Mouse (Mus musculus): Measurements from ENCODE around the gene Olfr552. TPM values are rescaled to one million over a fixed set of nuclear protein-coding genes. Genes with fewer than 3 reads are reported as not detected.
"Not testable (repeated sequence)": the region's sequence is repeated elsewhere in the genome, so short reads cannot be mapped to it uniquely, and the experiment has no call there.

The Olfr552 gene
- total RNA-seq (2015) (0.10 TPM in 1 of 2 replicates, not detected in the other), total RNA-seq (2017) (not detected in 2 replicates)

GRCm38 (mm10) chr7:102597378-102598031 lies at the start of gene Olfr552:
Gene Olfr552, plus strand, starts transcription at chr7:102597770.
- peak; percentile 84 for ATAC-seq (replicated peaks; ENCODE audit: poor library complexity)

- no peak for ATAC-seq (replicated peaks; ENCODE audit: poor library complexity)
Observed at GRCm38 (mm10) chr7:102549570-102549969, 48.0 kb upstream of the Olfr552 start, which contains the start of gene Olfr549. Gene Olfr549, plus strand, starts transcription at chr7:102549870.

GRCm38 (mm10) chr7:102553279-102553678 lies 44.3 kb upstream of the Olfr552 start:
- ATAC-seq (replicated peaks; ENCODE audit: poor library complexity): peak; percentile 61

GRCm38 (mm10) chr7:102564999-102565997 lies 32.3 kb upstream of the Olfr552 start, which contains the start of gene Trim21:
Gene Trim21, minus strand, starts transcription at chr7:102565486.
- peak; percentile 98 for ATAC-seq (replicated peaks; ENCODE audit: poor library complexity)

- peak; percentile 42 for ATAC-seq (replicated peaks; ENCODE audit: poor library complexity)
Observed at GRCm38 (mm10) chr7:102566219-102566618, 31.4 kb upstream of the Olfr552 start.

- ATAC-seq (replicated peaks; ENCODE audit: poor library complexity): no peak
Observed at GRCm38 (mm10) chr7:102571142-102571541, 26.4 kb upstream of the Olfr552 start, which contains the start of gene Olfr550. Gene Olfr550, plus strand, starts transcription at chr7:102571442.

GRCm38 (mm10) chr7:102573174-102573830 lies 24.3 kb upstream of the Olfr552 start:
- ATAC-seq (replicated peaks; ENCODE audit: poor library complexity): no peak

- ATAC-seq (replicated peaks; ENCODE audit: poor library complexity): peak; percentile 45
Observed at GRCm38 (mm10) chr7:102575998-102576397, 21.6 kb upstream of the Olfr552 start.

- ATAC-seq (replicated peaks; ENCODE audit: poor library complexity): no peak
Observed at GRCm38 (mm10) chr7:102591786-102592185, 5.8 kb upstream of the Olfr552 start, which contains the start of gene Olfr551. Gene Olfr551, minus strand, starts transcription at chr7:102591886.

GRCm38 (mm10) chr7:102618118-102618517 lies 20.5 kb downstream of the Olfr552 start, which contains the start of gene Olfr553:
Gene Olfr553, minus strand, starts transcription at chr7:102618218.
- no peak for ATAC-seq (replicated peaks; ENCODE audit: poor library complexity)

GRCm38 (mm10) chr7:102619608-102620007 lies 22.0 kb downstream of the Olfr552 start:
- ATAC-seq (replicated peaks; ENCODE audit: poor library complexity): peak; percentile 86

- ATAC-seq (replicated peaks; ENCODE audit: poor library complexity): not testable (repeated sequence)
Observed at GRCm38 (mm10) chr7:102620368-102620767, 22.8 kb downstream of the Olfr552 start.

GRCm38 (mm10) chr7:102636665-102637064 lies 39.1 kb downstream of the Olfr552 start:
- ATAC-seq (replicated peaks; ENCODE audit: poor library complexity): peak; percentile 97

- ATAC-seq (replicated peaks; ENCODE audit: poor library complexity): no peak
Observed at GRCm38 (mm10) chr7:102638132-102638531, 40.6 kb downstream of the Olfr552 start, which contains the start of gene Olfr554. Gene Olfr554, plus strand, starts transcription at chr7:102638432.

GRCm38 (mm10) chr7:102644945-102645344 lies 47.4 kb downstream of the Olfr552 start:
- ATAC-seq (replicated peaks; ENCODE audit: poor library complexity): not testable (repeated sequence)

Other genes with a start within 250 kb of the Olfr552 start
- 245 and 255 TPM in 2 replicates for gene Rrm1, start 156.1 kb upstream of the Olfr552 start, total RNA-seq (2015)
- 673 and 874 TPM in 2 replicates for gene Rrm1, start 156.1 kb upstream of the Olfr552 start, total RNA-seq (2017)
- not detected in 2 replicates for gene Olfr543, start 116.1 kb upstream of the Olfr552 start, total RNA-seq (2015)
- not detected in 2 replicates for gene Olfr543, start 116.1 kb upstream of the Olfr552 start, total RNA-seq (2017)
- not detected in 2 replicates for gene Olfr544, start 109.5 kb upstream of the Olfr552 start, total RNA-seq (2015)
- not detected in 2 replicates for gene Olfr544, start 109.5 kb upstream of the Olfr552 start, total RNA-seq (2017)
- gene Olfr545, start 98.2 kb upstream of the Olfr552 start, total RNA-seq (2015): not detected in 2 replicates
- gene Olfr545, start 98.2 kb upstream of the Olfr552 start, total RNA-seq (2017): not detected in 2 replicates
- not detected in 2 replicates for gene Olfr547, start 63.0 kb upstream of the Olfr552 start, total RNA-seq (2015)
- gene Olfr547, start 63.0 kb upstream of the Olfr552 start, total RNA-seq (2017): not detected in 2 replicates
- not detected in 2 replicates for gene Olfr548-ps1, start 56.9 kb upstream of the Olfr552 start, total RNA-seq (2015)
- gene Olfr548-ps1, start 56.9 kb upstream of the Olfr552 start, total RNA-seq (2017): not detected in 2 replicates
- not detected in 2 replicates for gene Olfr549, start 47.9 kb upstream of the Olfr552 start, total RNA-seq (2015)
- gene Olfr549, start 47.9 kb upstream of the Olfr552 start, total RNA-seq (2017): not detected in 2 replicates
- gene Trim21, start 32.3 kb upstream of the Olfr552 start, total RNA-seq (2015): 7.4 and 11.5 TPM in 2 replicates
- gene Trim21, start 32.3 kb upstream of the Olfr552 start, total RNA-seq (2017): 29.3 and 45.8 TPM in 2 replicates
- 0.27 TPM in 1 of 2 replicates, not detected in the other for gene Olfr550, start 26.3 kb upstream of the Olfr552 start, total RNA-seq (2015)
- gene Olfr550, start 26.3 kb upstream of the Olfr552 start, total RNA-seq (2017): not detected in 2 replicates
- gene Olfr551, start 5.9 kb upstream of the Olfr552 start, total RNA-seq (2015): not detected in 2 replicates
- gene Olfr551, start 5.9 kb upstream of the Olfr552 start, total RNA-seq (2017): not detected in 2 replicates
- not detected in 2 replicates for gene Olfr553, start 20.4 kb downstream of the Olfr552 start, total RNA-seq (2015)
- not detected in 2 replicates for gene Olfr553, start 20.4 kb downstream of the Olfr552 start, total RNA-seq (2017)
- not detected in 2 replicates for gene Olfr554, start 40.7 kb downstream of the Olfr552 start, total RNA-seq (2015)
- gene Olfr554, start 40.7 kb downstream of the Olfr552 start, total RNA-seq (2017): not detected in 2 replicates
- not detected in 2 replicates for gene Olfr555, start 61.1 kb downstream of the Olfr552 start, total RNA-seq (2015)
- not detected in 2 replicates for gene Olfr555, start 61.1 kb downstream of the Olfr552 start, total RNA-seq (2017)
- gene Olfr556, start 67.1 kb downstream of the Olfr552 start, total RNA-seq (2015): not detected in 2 replicates
- gene Olfr556, start 67.1 kb downstream of the Olfr552 start, total RNA-seq (2017): not detected in 2 replicates
- 6.1 and 6.4 TPM in 2 replicates for gene Trim68, start 89.6 kb downstream of the Olfr552 start, total RNA-seq (2015)
- 4.8 and 5.6 TPM in 2 replicates for gene Trim68, start 89.6 kb downstream of the Olfr552 start, total RNA-seq (2017)
- not detected in 2 replicates for gene Olfr557, start 98.1 kb downstream of the Olfr552 start, total RNA-seq (2015)
- 0.24 TPM in 1 of 2 replicates, not detected in the other for gene Olfr557, start 98.1 kb downstream of the Olfr552 start, total RNA-seq (2017)
- not detected in 2 replicates for gene Olfr558, start 104.4 kb downstream of the Olfr552 start, total RNA-seq (2015)
- gene Olfr558, start 104.4 kb downstream of the Olfr552 start, total RNA-seq (2017): not detected in 2 replicates
- not detected in 2 replicates for gene Olfr33, start 121.3 kb downstream of the Olfr552 start, total RNA-seq (2015)
- not detected in 2 replicates for gene Olfr33, start 121.3 kb downstream of the Olfr552 start, total RNA-seq (2017)
- gene Olfr559, start 129.7 kb downstream of the Olfr552 start, total RNA-seq (2015): not detected in 2 replicates
- not detected in 2 replicates for gene Olfr559, start 129.7 kb downstream of the Olfr552 start, total RNA-seq (2017)
- gene Olfr560, start 161.6 kb downstream of the Olfr552 start, total RNA-seq (2015): not detected in 2 replicates
- gene Olfr560, start 161.6 kb downstream of the Olfr552 start, total RNA-seq (2017): not detected in 2 replicates
- not detected in 2 replicates for gene Olfr78, start 161.7 kb downstream of the Olfr552 start, total RNA-seq (2015)
- not detected in 2 replicates for gene Olfr78, start 161.7 kb downstream of the Olfr552 start, total RNA-seq (2017)
- gene Olfr561, start 173.5 kb downstream of the Olfr552 start, total RNA-seq (2015): not detected in 2 replicates
- gene Olfr561, start 173.5 kb downstream of the Olfr552 start, total RNA-seq (2017): not detected in 2 replicates
- not detected in 2 replicates for gene Olfr564, start 205.7 kb downstream of the Olfr552 start, total RNA-seq (2015)
- gene Olfr564, start 205.7 kb downstream of the Olfr552 start, total RNA-seq (2017): not detected in 2 replicates

Measured in megakaryocyte progenitor cell, adult 5-6 weeks (primary cell).